Mouse (Mus musculus): Measurements from ENCODE around the gene Krt32. TPM values are rescaled to one million over a fixed set of nuclear protein-coding genes. Genes with fewer than 3 reads are reported as not detected.

The Krt32 gene
- total and polyA plus RNA-seq, 3 experiments, result not detected

DNA sequence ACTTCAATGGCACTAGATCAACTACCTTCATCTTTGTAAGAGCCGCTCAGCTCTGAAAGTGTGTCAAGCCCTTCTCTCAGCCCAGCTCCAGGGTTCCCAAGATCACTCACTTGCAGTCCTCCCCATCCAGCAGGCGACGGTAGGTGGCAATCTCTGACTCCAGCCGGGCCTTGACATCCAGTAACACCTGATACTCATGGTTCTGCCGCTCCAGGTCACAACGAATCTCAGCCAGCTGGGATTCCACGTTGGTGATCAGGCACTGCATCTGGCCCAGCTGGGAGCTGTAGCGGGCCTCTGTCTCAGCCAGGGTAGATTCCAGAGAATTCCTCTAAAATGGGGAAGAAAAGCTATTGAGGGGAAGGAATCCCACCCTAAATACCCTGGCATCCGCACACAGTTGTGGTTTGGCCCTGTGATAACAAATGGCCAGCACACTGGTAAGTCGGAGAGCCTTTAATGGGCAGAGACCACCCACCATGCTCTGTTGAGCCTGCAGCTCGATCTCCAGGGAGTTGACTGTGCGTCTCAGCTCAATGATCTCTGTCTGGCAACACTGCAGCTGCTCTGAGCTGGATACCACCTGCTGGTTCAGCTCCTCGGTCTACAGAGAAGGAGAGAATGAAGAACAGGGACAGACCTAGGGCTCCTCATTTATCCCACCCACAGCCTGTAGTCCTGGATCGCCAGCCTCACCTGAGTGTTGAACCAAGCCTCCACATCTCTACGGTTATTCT, 14.8 kb upstream of the Krt32 start:
- TF ChIP-seq ELF1 (IDR thresholded peaks at IDR 0.05; ENCODE audit: low read depth, low read length), result no peak
- Histone ChIP-seq H3K36me3 (ENCODE audit: control insufficient read depth in 1 of 2, insufficient read depth in 2 of 2, low read length in 2 of 2) (no peaks in the 10 kb centered on the region), H3K27ac (ENCODE audit: control insufficient read depth, low read depth, low read length) (no peak overlapping the region), H3K9me3 (replicated peaks; ENCODE audit: insufficient read depth, low read length) (no peaks in the 10 kb centered on the region), H3K79me2 (ENCODE audit: control insufficient read depth, insufficient read depth, low read length, poor library complexity) (no peaks in the 10 kb centered on the region), H3K27me3 (ENCODE audit: control insufficient read depth in 1 of 2, insufficient read depth in 2 of 2, low read length in 2 of 2) (no peaks in the 10 kb centered on the region), H3K4me1 (ENCODE audit: control insufficient read depth in 1 of 2, insufficient read depth in 2 of 2, low read length in 2 of 2) (no peaks in the 10 kb centered on the region), H3K4me3 (ENCODE audit: control insufficient read depth in 1 of 2, insufficient read depth in 1 of 2, low read depth in 2 of 2, low read length in 2 of 2) (no peak overlapping the region), H3K9ac (ENCODE audit: control insufficient read depth, low read depth, low read length, poor library complexity, severe bottlenecking) (no peak overlapping the region)
- no peak for DNase-seq (ENCODE audit: low read depth, low spot score)

- H3K36me3 ChIP-seq (ENCODE audit: control insufficient read depth in 1 of 2, insufficient read depth in 2 of 2, low read length in 2 of 2), result no peaks in the 10 kb centered on the region
- no peak for DNase-seq (ENCODE audit: low read depth, low spot score)
- no peak overlapping the region for H3K4me3 ChIP-seq (ENCODE audit: control insufficient read depth in 1 of 2, insufficient read depth in 1 of 2, low read depth in 2 of 2, low read length in 2 of 2)
- no peaks in the 10 kb centered on the region for H3K4me1 ChIP-seq (ENCODE audit: control insufficient read depth in 1 of 2, insufficient read depth in 2 of 2, low read length in 2 of 2)
- no peaks in the 10 kb centered on the region for H3K9me3 ChIP-seq (replicated peaks; ENCODE audit: insufficient read depth, low read length)
- H3K27me3 ChIP-seq (ENCODE audit: control insufficient read depth in 1 of 2, insufficient read depth in 2 of 2, low read length in 2 of 2), result no peaks in the 10 kb centered on the region
- no peaks in the 10 kb centered on the region for H3K79me2 ChIP-seq (ENCODE audit: control insufficient read depth, insufficient read depth, low read length, poor library complexity)
- no peak overlapping the region for H3K27ac ChIP-seq (ENCODE audit: control insufficient read depth, low read depth, low read length)
- TF ChIP-seq E2F4 (IDR thresholded peaks at IDR 0.05; ENCODE audit: borderline replicate concordance, low read depth, low read length) (no peak), TBP (IDR thresholded peaks at IDR 0.05; ENCODE audit: low read depth, low read length) (no peak), CTCF (IDR thresholded peaks at IDR 0.05 in 2 of 3, conservative IDR thresholded peaks at IDR 0.05 in 1 of 3; ENCODE audit: control insufficient read depth in 1 of 3, insufficient read depth in 1 of 3, low read depth in 2 of 3, low read length in 3 of 3, poor library complexity in 1 of 3, severe bottlenecking in 1 of 3) (no peak), SIN3A (IDR thresholded peaks at IDR 0.05; ENCODE audit: low read length) (no peak), POLR2AphosphoS5 (IDR thresholded peaks at IDR 0.05; ENCODE audit: borderline replicate concordance, low read depth, low read length) (no peak), USF2 (IDR thresholded peaks at IDR 0.05; ENCODE audit: borderline replicate concordance in 1 of 2, insufficient read depth in 1 of 2, low read depth in 1 of 2, low read length in 2 of 2) (no peak), ZKSCAN1 (IDR thresholded peaks at IDR 0.05; ENCODE audit: low read depth, low read length) (no peak), POLR2A (IDR thresholded peaks at IDR 0.05; ENCODE audit: control insufficient read depth in 1 of 2, insufficient read depth in 1 of 2, low read depth in 1 of 2, low read length in 2 of 2, poor library complexity in 1 of 2) (no peak), SMC3 (IDR thresholded peaks at IDR 0.05; ENCODE audit: low read depth, low read length) (no peak), HCFC1 (IDR thresholded peaks at IDR 0.05; ENCODE audit: low read depth, low read length) (no peak), TAL1 (IDR thresholded peaks at IDR 0.05; ENCODE audit: low read length) (no peak), USF1 (IDR thresholded peaks at IDR 0.05; ENCODE audit: low read depth, low read length) (no peak), MAX (IDR thresholded peaks at IDR 0.05; ENCODE audit: low read length) (no peak), TCF12 (IDR thresholded peaks at IDR 0.05; ENCODE audit: low read depth, low read length) (no peak), CHD1 (IDR thresholded peaks at IDR 0.05; ENCODE audit: low read depth, low read length) (no peak), ZMIZ1 (IDR thresholded peaks at IDR 0.05; ENCODE audit: low read depth, low read length) (no peak)
- no peak overlapping the region for H3K9ac ChIP-seq (ENCODE audit: control insufficient read depth, low read depth, low read length, poor library complexity, severe bottlenecking)
Measured at GRCm38 (mm10) chr11:100100391-100100790, 12.4 kb upstream of the Krt32 start.

Data from MEL (cell line).